Mouse (Mus musculus) 3134 (cell line): Measurements from ENCODE around the gene Pcsk1n.
A peak's percentile ranks its signal among the peaks of the same experiment; 100 is the strongest.

Source experiments
- DNase-seq: peaks from one replicate; pipeline ENCODE4 v3.0.0-alpha.2; 2011; ENCODE audit warnings: low spot score; ENCODE audit not compliant: insufficient read length; ENCODE audit errors: extremely low read depth

Pcsk1n gene

DNA sequence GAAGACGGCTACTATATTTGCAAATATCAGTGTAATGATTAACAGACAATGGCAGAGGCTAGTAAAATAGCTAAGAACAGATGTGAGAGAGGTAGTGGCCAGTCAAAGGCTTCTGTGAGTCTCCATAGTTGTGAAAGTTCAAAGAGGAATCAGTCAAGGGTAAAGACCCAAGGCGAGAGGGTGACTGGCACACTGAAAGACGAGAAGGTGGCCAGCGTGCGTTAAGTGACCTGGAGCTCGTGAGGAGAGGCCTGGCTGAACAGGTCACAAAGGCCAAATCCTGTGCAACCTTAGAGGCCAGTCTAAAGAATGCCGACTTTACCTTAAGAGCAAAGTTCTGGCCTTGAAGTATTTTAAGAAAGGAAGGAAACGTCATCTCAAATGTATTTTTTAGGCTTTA lies 26.0 kb downstream of the Pcsk1n start:
- no peak for DNase-seq

DNA sequence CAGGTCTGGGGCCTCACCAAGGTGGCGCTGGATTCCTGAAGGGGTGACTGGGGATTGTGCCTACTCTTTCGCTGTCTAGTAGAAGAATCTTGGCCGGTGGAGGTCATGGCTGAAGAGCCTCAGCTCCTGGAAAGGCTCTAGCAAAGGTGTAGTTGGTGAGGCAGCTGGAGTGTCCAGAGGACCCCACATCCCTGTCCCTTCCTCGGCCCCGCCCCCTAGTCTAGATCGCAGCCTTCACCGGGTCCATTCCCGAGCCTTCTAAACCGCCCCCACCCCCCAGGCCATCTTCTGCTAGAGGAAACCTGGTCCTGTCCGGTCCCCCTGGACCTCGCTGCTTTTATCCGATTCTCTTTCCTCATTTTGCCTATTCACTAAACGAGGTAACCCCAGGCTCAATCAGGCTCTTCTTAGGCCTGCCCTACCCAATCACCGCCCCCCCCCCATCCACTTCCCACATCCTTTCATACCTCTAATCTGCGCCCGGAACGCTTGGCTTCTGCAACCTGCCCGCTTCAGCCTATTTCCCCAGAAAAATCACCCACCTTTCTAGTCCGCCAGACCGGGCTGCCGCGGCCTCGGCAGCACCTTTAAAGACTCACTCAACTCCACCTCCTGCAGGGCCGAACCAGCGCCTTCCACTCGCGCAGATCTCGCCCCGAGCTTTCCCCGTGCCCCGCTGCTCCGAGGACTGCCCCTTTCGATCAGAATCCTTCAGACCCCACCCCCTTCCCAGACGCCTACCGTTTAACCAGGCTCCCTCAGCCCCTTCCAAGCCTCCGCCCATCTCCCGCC lies 27.7 kb downstream of the Pcsk1n start, which contains the start of gene Hdac6:
Gene Hdac6 (minus strand): TSS at position 782 of the 792 bp plus-strand sequence.
- DNase-seq: no peak

DNA sequence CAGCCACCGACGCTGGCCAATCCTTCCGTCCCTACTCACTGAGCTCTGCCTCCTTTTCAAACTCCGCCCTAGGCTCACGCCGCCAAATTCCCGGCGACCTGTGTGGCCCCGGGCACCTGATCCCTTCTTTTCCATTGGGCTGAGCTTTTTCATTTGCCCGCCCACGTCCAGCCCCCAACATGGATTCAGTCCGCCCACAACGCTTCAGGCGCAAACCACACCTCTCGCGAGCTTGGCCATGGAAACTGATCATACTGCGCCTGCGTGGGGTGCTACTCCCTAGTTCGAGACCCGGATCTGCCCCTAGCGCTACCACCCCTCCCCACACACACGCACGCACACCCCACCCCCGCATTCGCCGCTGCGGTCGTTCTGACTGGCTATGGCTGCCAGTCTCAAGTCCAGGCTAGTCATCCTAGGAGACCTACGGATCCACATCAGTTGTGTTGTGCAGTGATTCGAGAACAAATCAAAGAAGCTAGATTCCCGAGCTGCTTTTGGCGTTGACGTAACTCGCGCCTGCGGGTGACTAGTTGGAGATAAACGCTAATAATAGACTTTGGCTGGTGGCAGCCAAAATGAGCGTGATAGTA lies 28.4 kb downstream of the Pcsk1n start:
- DNase-seq: peak; percentile 97

DNA sequence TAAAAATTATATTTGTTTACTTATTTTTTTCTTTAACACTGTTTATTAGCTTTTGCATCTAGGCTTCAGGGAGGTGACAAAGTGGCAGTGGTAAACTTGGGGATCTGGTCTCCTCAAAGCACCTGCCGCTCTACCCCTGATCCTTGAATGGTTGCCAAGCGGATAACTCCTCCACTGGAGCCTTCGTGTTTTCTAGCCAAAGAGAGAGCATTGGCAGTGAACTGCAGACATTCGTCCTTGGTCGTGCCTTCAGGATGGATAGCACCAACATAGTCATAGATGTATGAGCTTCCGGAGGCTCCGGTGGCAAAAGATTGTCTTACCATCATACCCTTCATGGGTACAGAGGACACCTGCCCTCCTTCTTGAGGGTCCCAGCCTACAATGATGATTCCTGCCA lies 30.5 kb downstream of the Pcsk1n start:
- no peak for DNase-seq

DNA sequence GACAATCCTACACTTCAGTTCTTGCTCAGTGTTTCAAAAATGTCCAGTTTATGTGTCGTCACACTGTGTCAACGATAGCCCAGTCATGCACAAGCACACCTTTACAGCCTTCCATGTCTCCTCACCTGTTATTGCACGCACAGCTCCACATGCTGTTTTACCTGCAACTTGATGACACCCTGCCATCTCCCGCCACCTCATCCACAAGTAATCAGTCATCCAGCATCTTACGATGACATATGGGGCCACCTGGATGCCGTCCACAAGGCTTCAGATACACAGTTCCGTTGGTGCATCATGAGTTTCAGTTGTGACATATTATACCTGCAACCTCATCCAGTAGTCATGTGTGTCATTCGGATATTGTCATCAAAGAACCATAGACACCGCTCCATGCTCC lies 39.2 kb downstream of the Pcsk1n start:
- DNase-seq: no peak

DNA sequence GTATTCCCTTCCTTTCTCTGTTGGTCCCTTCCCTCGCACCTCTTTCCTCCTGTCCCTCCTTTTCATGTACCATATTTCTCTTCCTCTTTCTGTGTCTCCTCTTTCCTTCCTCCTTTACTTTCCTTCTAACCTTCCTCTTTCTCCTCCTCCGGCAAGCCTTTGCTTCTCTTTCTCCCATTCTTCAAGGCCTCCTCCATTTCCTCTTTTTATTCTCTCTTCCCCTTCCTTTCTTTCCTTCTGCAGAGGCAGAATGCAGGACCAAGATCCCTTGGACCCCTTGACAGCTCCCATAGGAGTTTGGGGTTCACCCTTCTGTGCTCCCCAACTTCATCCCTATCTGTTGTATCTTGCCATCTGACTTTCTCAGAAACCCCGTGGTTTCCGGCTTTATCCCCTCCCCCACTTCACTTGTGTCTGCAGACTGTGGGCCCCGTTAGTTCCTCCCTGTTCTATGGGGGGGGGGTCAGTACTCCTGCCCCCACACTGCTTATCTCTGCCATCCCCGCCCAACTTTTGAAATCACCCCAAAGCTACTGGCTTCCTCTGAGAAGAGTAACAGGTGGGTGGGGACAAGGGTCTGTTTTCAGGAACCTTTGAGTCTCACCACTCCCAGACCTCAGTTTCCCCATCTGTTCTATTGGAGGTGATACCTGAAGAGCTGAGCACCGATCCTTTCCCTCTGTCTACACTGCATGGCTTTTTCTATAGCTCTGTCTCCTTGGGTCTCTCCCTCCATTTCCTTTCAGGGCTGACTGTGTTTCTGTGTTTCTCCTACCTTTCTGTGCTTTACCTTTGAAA lies 44.4 kb downstream of the Pcsk1n start:
- DNase-seq: no peak

DNA sequence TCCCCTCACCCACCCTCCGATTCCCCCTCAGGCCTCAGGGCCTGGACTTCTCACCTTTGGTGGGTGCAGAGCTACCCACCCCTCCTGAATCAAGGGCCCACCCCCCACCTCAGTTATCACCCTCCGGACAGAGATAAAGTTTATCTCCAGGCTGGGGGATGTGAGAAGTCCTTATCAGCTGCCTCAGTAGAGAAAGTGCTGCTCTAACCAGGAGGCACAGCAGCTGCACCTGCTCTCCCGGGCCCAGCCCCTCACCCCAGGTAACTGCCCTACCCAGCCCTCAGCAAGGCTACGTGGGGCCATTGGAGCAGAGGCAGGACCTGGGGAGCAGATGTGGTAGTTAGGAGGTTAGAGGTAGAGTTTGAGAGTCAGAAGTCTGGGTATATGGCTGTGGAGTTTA lies 46.5 kb downstream of the Pcsk1n start:
- DNase-seq: no peak

DNA sequence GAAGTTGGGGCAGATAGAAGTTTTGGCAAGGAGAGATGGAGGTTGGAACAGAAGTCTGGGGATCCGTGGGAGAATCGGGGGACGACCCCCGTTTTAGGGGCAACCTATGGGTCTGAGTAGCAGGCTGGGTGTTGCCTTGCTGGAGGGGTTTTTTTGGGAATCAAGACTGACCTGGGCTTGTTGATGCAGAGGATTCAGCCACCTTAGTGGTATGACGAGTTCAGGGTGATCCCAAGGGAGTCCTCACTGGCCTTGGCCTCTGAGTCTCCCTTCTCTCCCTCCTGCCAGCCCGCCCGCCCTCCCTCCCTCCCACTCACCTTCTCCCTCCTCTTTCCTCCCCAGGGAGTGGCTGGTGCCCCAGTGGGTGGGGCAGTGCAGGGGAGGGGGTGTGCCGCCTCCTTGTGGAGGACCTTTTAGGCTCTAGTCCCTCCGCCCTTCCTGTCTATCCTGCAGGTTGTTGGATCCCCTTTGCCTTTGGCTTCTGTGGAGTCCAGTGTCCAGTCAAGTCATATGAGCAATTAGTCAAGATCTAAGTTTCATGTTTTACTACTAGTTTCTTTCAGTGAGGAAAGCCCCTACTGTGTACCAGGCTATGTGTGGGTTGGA lies 48.1 kb downstream of the Pcsk1n start:
- no peak for DNase-seq

DNA sequence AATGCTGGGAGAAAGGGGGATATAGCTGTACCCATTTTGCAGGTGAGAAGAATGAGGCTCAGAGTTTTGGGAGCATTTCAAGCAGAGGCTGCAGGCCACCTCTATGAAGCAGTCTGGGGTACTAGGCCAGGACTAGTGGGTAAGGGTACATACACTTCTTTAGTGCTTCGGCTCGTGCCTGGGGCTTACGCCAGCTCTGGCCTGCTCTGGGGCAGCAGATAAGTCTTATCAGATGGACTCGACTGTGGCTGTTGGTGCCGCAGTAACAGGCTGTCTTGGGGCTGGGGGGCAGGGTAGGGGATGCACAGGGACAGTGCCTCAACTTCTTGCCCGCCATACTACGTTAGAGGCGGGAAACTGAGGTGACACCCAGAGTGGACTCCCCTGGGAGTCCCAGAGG lies 48.6 kb downstream of the Pcsk1n start:
- no peak for DNase-seq

DNA sequence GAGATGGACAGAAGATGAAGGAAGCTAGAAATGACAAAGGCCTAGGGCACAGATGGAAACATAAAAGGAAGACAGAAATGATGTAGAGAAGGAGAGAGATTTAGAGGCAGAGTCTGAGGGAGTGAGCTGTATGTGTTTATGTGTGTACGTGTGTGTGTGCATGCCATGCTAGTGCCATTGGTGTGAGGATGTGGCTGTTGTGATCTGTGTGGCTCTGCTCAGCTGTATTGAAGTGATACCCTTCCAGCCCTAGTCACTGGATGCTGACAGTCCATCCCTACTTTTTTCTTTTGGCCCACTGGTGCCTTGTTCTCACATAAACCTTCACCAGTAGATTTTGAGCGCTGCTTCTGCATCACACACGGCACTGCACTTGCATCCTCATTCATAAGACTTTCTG lies 49.3 kb downstream of the Pcsk1n start:
- DNase-seq: no peak

DNA sequence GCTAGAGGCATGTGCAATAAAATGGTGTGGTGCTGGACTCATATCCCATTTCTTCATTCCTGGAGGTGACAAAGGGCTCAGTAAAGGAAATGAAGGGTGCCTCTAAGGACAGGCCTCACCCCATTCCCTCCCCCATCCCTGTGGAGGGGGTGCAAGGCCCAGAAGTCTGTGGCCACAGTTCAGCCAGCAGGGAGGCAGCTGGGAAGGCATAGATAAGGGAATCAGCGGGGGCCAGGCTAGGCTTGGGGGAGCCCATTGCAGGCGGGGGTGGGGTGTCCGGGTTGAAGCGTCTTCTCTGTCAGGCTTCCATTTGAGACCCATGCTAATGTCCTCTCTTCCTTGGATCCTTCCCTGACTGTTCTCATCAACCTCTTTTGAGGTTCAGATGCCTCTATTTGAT lies 51.7 kb downstream of the Pcsk1n start:
- DNase-seq: no peak
